Mouse (Mus musculus) neural tube, embryonic 14.5 days (tissue): ENCODE measurements around the gene Tspan14. TPM values are rescaled to one million over a fixed set of nuclear protein-coding genes. Genes with fewer than 3 reads are reported as not detected.
A peak's percentile ranks its signal among the peaks of the same experiment; 100 is the strongest.

Experiments used
- ATAC-seq: fragments of 200-750 bp; cut with Nextera tagmentation; 2 replicates; pipeline ENCODE4 v1.8.0; 2017; ENCODE audit warnings: low read depth, mild to moderate bottlenecking, moderate TSS enrichment, moderate library complexity
- H3K27ac ChIP-seq: fragments of 300-500 bp; sonication (generic); 2 replicates; pipeline ENCODE4 v1.5.1; 2014; ENCODE audit warnings: low read depth, mild to moderate bottlenecking, control low read depth, low read length, moderate library complexity, mixed read lengths
- H3K27me3 ChIP-seq: fragments of 300-500 bp; sonication (generic); 2 replicates; pipeline ENCODE4 v1.6.1; 2014; ENCODE audit warnings: low read length; ENCODE audit not compliant: control insufficient read depth, insufficient read depth
- H3K36me3 ChIP-seq: fragments of 300-500 bp; sonication (generic); 2 replicates; pipeline ENCODE4 v1.6.1; 2014; ENCODE audit warnings: low read length, mixed read lengths; ENCODE audit not compliant: control insufficient read depth, insufficient read depth
- H3K4me1 ChIP-seq: fragments of 300-500 bp; sonication (generic); 2 replicates; pipeline ENCODE4 v1.6.1; 2014; ENCODE audit warnings: low read length; ENCODE audit not compliant: control insufficient read depth, insufficient read depth
- H3K4me2 ChIP-seq: fragments of 300-500 bp; sonication (generic); 2 replicates; pipeline ENCODE4 v1.6.1; 2014; ENCODE audit warnings: mild to moderate bottlenecking, low read depth, low read length, control low read depth
- H3K4me3 ChIP-seq: fragments of 300-500 bp; sonication (generic); 2 replicates; pipeline ENCODE4 v1.5.1; 2014; ENCODE audit warnings: low read depth, low read length, control low read depth, mixed read lengths
- H3K9ac ChIP-seq: fragments of 300-500 bp; sonication (generic); replicated peaks from 2 replicates; pipeline ENCODE4 v1.6.1; 2014; ENCODE audit warnings: low read depth, mild to moderate bottlenecking, control low read depth, low read length, mixed read lengths
- H3K9me3 ChIP-seq: fragments of 300-500 bp; sonication (generic); 2 replicates; pipeline ENCODE4 v1.6.1; 2016; ENCODE audit warnings: low read length; ENCODE audit not compliant: control insufficient read depth
- WGBS: fragments of 180-500 bp; shearing (Covaris S2); extraction: QIAGEN DNeasy Blood & Tissue Kit; methylation state at CpG from one replicate; pipeline ENCODE4 v1.1.7; 2014; 5-methylcytosine and 5-hydroxymethylcytosine counted together
- polyA plus RNA-seq: library from polyadenylated mRNA; unstranded; fragments of >200 nt; fragmentation: Nextera tagmentation; extraction: Ambion mirVana; gene quantifications from 2 replicates; pipeline ENCODE4 v1.2.1, GENCODE M21; 2014

Gene Tspan14
- polyA plus RNA-seq, 1 experiment from 2014 or later, result 45.2 TPM

DNA sequence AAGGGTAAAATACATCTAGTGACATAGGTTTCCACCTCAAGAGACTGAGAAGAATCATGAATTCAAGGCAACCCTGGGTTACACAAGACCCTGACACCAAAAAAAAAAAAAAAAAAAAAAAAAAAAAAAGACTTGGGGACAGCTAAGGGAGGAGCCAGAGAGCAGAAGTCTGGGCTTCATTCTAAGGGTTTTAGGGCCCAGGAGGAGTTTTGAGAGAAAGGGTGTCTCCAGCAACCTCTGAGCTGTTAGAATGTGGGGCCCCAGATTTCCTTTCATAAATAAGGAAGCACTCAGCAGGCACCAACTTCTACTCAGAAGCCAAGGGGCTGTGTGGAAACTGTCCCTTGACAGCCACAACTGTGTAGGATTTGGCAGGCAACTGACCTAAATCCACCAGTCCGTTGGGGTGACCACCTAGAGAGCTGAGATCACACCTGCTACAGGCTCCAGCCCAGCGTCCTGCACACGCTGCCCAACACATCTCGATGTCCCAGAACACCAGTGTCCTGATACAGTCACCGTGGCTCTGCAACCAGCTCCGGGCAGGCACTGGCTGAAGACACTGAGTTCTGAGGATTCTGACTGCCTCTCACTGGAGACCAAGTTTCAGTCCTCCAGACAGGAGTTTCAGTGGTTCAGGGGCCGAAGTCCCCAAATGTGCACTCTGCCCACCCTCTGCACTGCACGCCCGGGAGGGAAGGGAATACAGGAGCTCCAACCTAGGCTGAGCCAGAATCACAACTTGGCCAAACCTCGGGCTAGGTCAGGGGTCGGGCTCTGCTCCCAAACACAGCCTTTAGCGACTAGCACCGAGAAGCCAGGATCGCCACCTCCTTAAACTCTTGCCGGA is 875 bp downstream of the Tspan14 start:
- ATAC-seq, result peak; percentile 13; the same call in 1 of the 2 replicates
- Histone ChIP-seq H3K4me3 (peak overlapping the region; percentile 57), H3K27me3 (no peaks in the 10 kb centered on the region), H3K36me3 (no peaks in the 10 kb centered on the region), H3K4me1 (peaks cover 16% of the 10 kb centered on the region), H3K9me3 (no peaks in the 10 kb centered on the region), H3K9ac (peak overlapping the region; percentile 60), H3K4me2 (peak overlapping the region; percentile 90), H3K27ac (peak overlapping the region; percentile 79)
- 0% methylated on average over 15 of the region's 15 CpGs for WGBS

DNA sequence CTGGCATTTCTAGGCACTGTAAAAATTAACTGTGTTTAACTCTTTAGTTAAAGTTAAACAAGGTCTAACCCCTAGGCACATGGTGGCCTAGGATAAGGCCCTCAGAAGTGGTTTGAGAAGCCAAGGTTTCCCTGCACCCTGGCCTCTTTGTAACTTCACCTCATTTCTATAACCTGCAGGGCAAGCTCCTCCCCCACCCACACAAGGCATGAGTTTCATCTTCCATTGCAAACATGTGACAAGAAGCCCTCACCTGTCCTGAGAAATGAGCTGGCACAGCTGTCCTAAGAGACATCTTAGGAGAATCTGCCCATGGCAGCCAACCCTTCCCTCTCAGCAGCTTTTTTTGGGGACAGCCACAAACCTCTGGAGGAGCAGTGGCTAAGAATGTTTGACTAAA is 1.7 kb downstream of the Tspan14 start:
- Histone ChIP-seq H3K9me3 (no peaks in the 10 kb centered on the region), H3K4me2 (peak overlapping the region; percentile 90), H3K9ac (no peak overlapping the region), H3K27me3 (no peaks in the 10 kb centered on the region), H3K36me3 (no peaks in the 10 kb centered on the region), H3K4me1 (peaks cover 16% of the 10 kb centered on the region), H3K27ac (no peak overlapping the region), H3K4me3 (peak overlapping the region; percentile 57; the same call in 1 of the 2 replicates)
- no peak for ATAC-seq

DNA sequence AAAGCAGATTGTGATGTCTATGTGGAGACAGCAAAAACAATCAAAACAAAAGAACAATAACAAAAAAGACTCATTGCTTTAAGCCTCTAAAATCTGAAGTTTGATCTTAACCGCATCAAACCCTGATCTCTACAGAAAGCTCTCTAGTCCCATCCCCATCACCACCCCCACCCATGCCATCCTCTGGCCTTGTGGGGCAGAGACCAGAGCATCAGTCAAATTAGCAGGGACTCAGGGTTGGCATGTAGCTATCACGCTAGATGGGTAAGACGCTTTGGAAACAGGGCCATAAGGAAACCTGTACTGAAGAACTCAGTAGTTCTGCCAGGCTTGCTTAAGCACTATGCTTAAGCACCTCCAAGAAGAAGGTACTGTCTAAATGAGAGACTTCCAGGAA is 2.4 kb downstream of the Tspan14 start:
- 91% methylated on average over 3 of the region's 3 CpGs for WGBS

DNA sequence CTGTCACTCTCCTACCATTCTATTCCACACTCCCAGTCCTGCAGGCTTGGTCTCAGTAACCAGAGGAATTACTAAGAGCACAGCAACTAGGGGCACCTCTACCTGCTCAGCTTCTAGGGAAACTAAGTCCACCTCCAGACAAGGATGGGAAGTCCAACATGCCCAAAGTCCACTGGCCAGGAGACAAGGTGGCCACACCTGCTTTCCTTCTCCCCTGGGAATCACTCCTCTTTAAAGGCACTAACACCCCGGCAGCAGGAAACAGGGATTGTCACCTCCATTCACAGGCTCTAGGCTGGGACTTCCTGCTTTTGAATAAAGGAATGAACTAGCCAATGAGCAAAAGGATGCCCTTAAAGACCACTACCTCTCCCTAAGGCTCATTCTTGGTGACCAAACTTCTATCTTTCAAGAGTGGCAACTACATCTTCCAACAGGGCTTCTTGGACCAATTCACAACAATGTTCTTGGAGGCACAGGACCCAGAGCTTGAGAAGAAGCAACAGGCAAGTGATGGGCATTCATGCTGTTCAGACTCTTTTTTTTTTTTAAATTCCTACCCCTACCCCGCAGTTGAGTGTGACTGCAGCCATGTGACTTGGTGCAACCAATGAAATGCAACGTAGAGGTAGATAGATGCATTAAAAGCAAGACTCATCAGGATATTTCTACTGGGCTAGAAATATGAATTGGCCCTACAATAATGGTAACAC is 3.0 kb downstream of the Tspan14 start:
- no peak for ATAC-seq
- no peak overlapping the region for H3K9ac ChIP-seq
- peaks cover 21% of the 10 kb centered on the region for H3K4me1 ChIP-seq
- WGBS, result 71% methylated on average over 3 of the region's 3 CpGs
- H3K4me3 ChIP-seq, result no peak overlapping the region
- H3K4me2 ChIP-seq, result peak overlapping the region; percentile 23; the same call in 1 of the 2 replicates
- no peaks in the 10 kb centered on the region for H3K27me3 ChIP-seq
- H3K9me3 ChIP-seq, result no peaks in the 10 kb centered on the region
- H3K27ac ChIP-seq, result no peak overlapping the region
- no peaks in the 10 kb centered on the region for H3K36me3 ChIP-seq

More for the DNA sequence above, 2.4 kb downstream of the Tspan14 start:
- H3K4me1 ChIP-seq, result peaks cover 18% of the 10 kb centered on the region
- H3K4me3 ChIP-seq, result no peak overlapping the region
- H3K27ac ChIP-seq, result no peak overlapping the region
- ATAC-seq, result no peak
- peak overlapping the region; percentile 23; the same call in 1 of the 2 replicates for H3K4me2 ChIP-seq
- no peaks in the 10 kb centered on the region for H3K27me3 ChIP-seq
- no peaks in the 10 kb centered on the region for H3K9me3 ChIP-seq
- H3K36me3 ChIP-seq, result no peaks in the 10 kb centered on the region
- no peak overlapping the region for H3K9ac ChIP-seq

DNA sequence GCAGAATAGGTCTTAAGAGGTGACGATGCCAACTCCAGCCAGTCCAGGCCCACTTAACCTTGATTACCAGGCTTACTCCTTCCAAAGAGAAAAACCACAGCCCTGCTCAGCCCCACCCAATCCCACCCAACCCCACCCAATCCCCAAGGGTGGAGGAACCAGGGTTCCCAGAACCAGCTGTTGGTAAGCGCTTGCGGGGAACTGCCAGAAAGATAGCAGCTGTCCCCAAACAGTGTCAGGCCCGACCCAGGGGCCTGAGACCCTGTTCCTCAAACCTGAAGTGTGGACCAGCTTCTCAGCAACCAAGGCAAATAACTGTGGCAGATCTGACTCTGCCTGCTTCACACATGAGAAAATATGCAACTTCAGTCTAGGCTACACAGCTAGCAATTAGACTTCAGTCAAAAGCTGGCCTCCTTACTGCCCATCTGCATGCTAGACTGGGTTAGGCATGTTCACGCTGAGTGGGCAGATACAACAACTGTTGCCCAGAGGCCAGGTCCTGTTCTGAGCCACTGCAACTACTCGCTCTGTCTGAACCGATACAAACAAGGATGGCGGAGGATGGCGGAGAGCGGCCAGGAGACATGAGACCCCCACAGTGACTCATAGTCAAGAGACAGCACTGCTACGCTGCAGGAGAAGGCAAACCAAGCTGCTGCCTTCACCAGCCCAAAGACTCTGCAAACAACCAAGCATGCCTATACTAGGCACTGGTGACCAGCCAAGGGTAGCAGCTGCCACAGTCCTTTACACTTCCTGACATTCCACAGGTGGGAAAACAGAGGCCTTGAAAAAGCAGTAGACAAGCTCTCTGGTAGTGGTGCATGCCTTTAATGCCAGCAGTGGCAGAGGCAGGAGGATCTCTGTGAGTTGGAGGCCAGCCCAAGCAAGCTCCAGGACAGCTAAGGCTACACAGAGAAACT is 4.0 kb downstream of the Tspan14 start:
- WGBS, result 68% methylated on average over 11 of the region's 11 CpGs
- no peaks in the 10 kb centered on the region for H3K36me3 ChIP-seq
- no peak for ATAC-seq
- H3K9me3 ChIP-seq, result no peaks in the 10 kb centered on the region
- H3K27ac ChIP-seq, result no peak overlapping the region
- no peak overlapping the region for H3K4me3 ChIP-seq
- H3K9ac ChIP-seq, result 0 out of 2 replicates have a peak overlapping the region, but pooled peaks have one; percentile 7
- H3K27me3 ChIP-seq, result no peaks in the 10 kb centered on the region
- peaks cover 32% of the 10 kb centered on the region for H3K4me1 ChIP-seq
- no peak overlapping the region for H3K4me2 ChIP-seq

DNA sequence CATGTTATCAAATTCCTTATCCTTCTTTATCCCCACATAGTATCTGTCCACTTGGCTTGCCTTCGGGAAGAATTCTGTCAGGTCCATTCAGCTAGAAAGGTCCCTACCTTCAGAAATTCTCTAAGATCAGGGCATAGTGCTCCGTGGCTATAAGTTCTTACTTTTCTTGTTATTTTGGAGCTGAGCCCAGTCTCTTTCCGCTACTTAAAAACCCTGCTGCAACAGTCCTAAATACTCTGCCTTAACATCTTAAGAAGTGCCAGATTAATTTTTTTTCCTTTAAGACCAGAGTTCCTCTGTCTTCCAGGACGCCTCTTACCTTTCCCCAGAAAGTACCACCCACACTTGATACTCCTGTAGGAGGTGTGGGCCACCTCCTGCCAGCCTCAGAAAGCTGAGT is 6.4 kb downstream of the Tspan14 start:
- Histone ChIP-seq H3K4me3 (no peak overlapping the region), H3K4me2 (no peak overlapping the region), H3K27ac (no peak overlapping the region), H3K9me3 (no peaks in the 10 kb centered on the region), H3K9ac (no peak overlapping the region), H3K4me1 (peaks cover 50% of the 10 kb centered on the region), H3K36me3 (no peaks in the 10 kb centered on the region), H3K27me3 (no peaks in the 10 kb centered on the region)
- 64% methylated on average over 4 of the region's 4 CpGs for WGBS
- ATAC-seq, result no peak

DNA sequence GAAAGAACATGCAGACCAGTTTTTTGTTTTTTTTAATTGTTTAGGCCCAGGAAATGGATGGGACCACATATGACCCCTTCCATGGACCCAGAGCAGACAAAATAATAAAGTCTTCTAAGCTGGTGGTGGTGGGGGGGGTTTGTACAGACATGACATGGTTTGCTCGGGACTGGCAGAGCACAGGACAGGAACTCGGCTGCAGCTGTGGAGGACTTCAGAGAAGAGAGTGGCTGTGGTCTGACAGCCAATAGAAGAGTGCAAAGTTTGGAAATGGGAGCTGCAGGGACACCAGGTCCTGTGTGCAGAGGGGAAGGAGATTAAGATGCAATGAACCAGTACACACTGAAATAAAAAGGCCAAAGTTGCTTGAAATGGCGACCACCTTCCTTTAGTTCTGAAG is 7.0 kb downstream of the Tspan14 start:
- Histone ChIP-seq H3K4me3 (no peak overlapping the region), H3K9ac (no peak overlapping the region), H3K27ac (peak overlapping the region; percentile 4; the same call in 1 of the 2 replicates), H3K4me2 (no peak overlapping the region), H3K36me3 (no peaks in the 10 kb centered on the region), H3K27me3 (no peaks in the 10 kb centered on the region), H3K9me3 (no peaks in the 10 kb centered on the region), H3K4me1 (peaks cover 47% of the 10 kb centered on the region)
- WGBS, result 45% methylated on average over 3 of the region's 3 CpGs
- no peak for ATAC-seq

DNA sequence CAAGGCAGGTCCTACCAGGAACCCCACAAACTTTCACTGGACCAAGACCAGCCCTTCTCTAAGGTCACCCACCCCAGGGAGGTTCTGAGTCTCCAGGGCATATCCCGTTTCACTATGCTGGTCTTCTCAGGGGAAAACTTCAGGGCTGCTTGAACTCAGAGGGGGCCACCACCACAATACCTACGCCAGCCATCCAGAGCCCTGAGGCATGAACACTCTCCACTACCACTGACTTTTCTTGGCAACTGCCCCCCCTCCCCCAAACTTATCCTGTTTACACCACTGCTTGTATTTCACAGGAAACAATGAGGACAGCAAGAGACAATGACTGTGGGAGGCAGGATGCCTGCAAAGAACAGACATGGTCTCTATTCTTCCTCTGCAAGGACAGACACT is 7.6 kb downstream of the Tspan14 start:
- ATAC-seq, result no peak
- Histone ChIP-seq H3K27me3 (no peaks in the 10 kb centered on the region), H3K4me1 (peaks cover 43% of the 10 kb centered on the region), H3K36me3 (no peaks in the 10 kb centered on the region), H3K9ac (no peak overlapping the region), H3K4me2 (no peak overlapping the region), H3K4me3 (no peak overlapping the region), H3K27ac (0 out of 2 replicates have a peak overlapping the region, but pooled peaks have one; percentile 4), H3K9me3 (no peaks in the 10 kb centered on the region)
- 34% methylated on average over 2 of the region's 2 CpGs for WGBS
